Mouse (Mus musculus) brain, embryonic 14.5 days (tissue): ENCODE data around the gene Atp6v0a2.

Experiments
- CTCF ChIP-seq: fragments of 200-500 bp; IDR thresholded peaks from 2 replicates; pipeline ENCODE4 v1.5.1; 2012; ENCODE audit warnings: inconsistent platforms, mild to moderate bottlenecking, moderate library complexity, borderline replicate concordance; ENCODE audit not compliant: insufficient read depth, insufficient read length; ENCODE audit errors: extremely low read depth
- POLR2A ChIP-seq: fragments of 200-500 bp; IDR thresholded peaks from 2 replicates; pipeline ENCODE4 v1.6.1; 2012; ENCODE audit warnings: mild to moderate bottlenecking, inconsistent platforms, borderline replicate concordance; ENCODE audit not compliant: poor library complexity, insufficient read depth, insufficient read length, severe bottlenecking; ENCODE audit errors: extremely low read depth

- TF ChIP-seq CTCF: no peak
- no peak for TF ChIP-seq POLR2A
Measured at GRCm38 (mm10) chr5:124713741-124714140, 85.4 kb downstream of the Atp6v0a2 start.
